Mouse (Mus musculus) NIH3T3 (cell line): ENCODE results near the gene Atp4a.

Experiments used
- DNase-seq: peaks from one replicate; pipeline ENCODE4 v3.0.0-alpha.2; 2012; ENCODE audit warnings: low read depth

Gene Atp4a

GRCm38 (mm10) chr7:30711942-30712341 lies at the start of gene Atp4a:
Gene Atp4a, plus strand, starts transcription at chr7:30712209.
- DNase-seq, result no peak

- DNase-seq, result peak; percentile 96
These were observed 47.3 kb upstream of the Atp4a start, which contains the start of gene Haus5 for GRCm38 (mm10) chr7:30664529-30665200. Gene Haus5, minus strand, starts transcription at chr7:30664994.

- peak; percentile 33 for DNase-seq
These were observed 46.7 kb upstream of the Atp4a start for GRCm38 (mm10) chr7:30665321-30665720.

GRCm38 (mm10) chr7:30669229-30669628 lies 42.8 kb upstream of the Atp4a start:
- peak; percentile 46 for DNase-seq

- no peak for DNase-seq
These were observed 40.5 kb upstream of the Atp4a start, which contains the start of gene Pmis2 for GRCm38 (mm10) chr7:30671480-30671879. Gene Pmis2, minus strand, starts transcription at chr7:30671605.

GRCm38 (mm10) chr7:30678263-30678975 lies 33.6 kb upstream of the Atp4a start:
- peak; percentile 73 for DNase-seq

- no peak for DNase-seq
These were observed 30.1 kb upstream of the Atp4a start for GRCm38 (mm10) chr7:30681897-30682296.

- DNase-seq, result no peak
These were observed 28.6 kb upstream of the Atp4a start for GRCm38 (mm10) chr7:30683425-30683824.

- no peak for DNase-seq
These were observed 23.7 kb upstream of the Atp4a start for GRCm38 (mm10) chr7:30688325-30688724.

- DNase-seq, result no peak
These were observed 13.9 kb upstream of the Atp4a start for GRCm38 (mm10) chr7:30698101-30698500.

- peak; percentile 55 for DNase-seq
These were observed 13.4 kb upstream of the Atp4a start, which contains the start of gene 2200002J24Rik for GRCm38 (mm10) chr7:30698589-30698988. Gene 2200002J24Rik, plus strand, starts transcription at chr7:30698926.

GRCm38 (mm10) chr7:30706214-30706882 lies 5.7 kb upstream of the Atp4a start:
- no peak for DNase-seq

GRCm38 (mm10) chr7:30707441-30707840 lies 4.6 kb upstream of the Atp4a start:
- peak; percentile 43 for DNase-seq

GRCm38 (mm10) chr7:30717006-30717715 lies 5.2 kb downstream of the Atp4a start:
- DNase-seq, result no peak

GRCm38 (mm10) chr7:30717716-30718046 lies 5.7 kb downstream of the Atp4a start:
- no peak for DNase-seq

GRCm38 (mm10) chr7:30719669-30720068 lies 7.7 kb downstream of the Atp4a start:
- no peak for DNase-seq

- DNase-seq, result no peak
These were observed 9.3 kb downstream of the Atp4a start for GRCm38 (mm10) chr7:30721286-30721685.

GRCm38 (mm10) chr7:30723274-30723953 lies 11.4 kb downstream of the Atp4a start:
- DNase-seq, result no peak

GRCm38 (mm10) chr7:30728214-30728613 lies 16.2 kb downstream of the Atp4a start:
- DNase-seq, result no peak

GRCm38 (mm10) chr7:30728739-30729395 lies 16.9 kb downstream of the Atp4a start:
- peak; percentile 41 for DNase-seq
